Comparison of ENCODE assay signal across 16 mouse cellular contexts in genomic region chr8:66209553-66209952, GRCm38 (mm10).
"Had no signal": no experiment of that assay in that cellular context is flagged by ENCODE, and none has a peak within 500 bp of the region (broad histone marks: within the 10 kb centered on the region; RNA-seq: fewer than 3 reads in every experiment).

No protein-coding gene starts in this region.

- H3K27ac ChIP-seq: neural tube, embryonic 13.5 days; neural tube, embryonic 15.5 days; stomach, embryonic 15.5 days; stomach, postnatal 0 days had no signal

- H3K9ac ChIP-seq: neural tube, embryonic 13.5 days; neural tube, embryonic 15.5 days; stomach, embryonic 15.5 days had no signal

- H3K36me3 ChIP-seq: neural tube, embryonic 13.5 days; neural tube, embryonic 15.5 days; stomach, embryonic 15.5 days had no signal

- H3K27me3 ChIP-seq: neural tube, embryonic 13.5 days; neural tube, embryonic 15.5 days; stomach, embryonic 15.5 days had no signal

- DNase-seq: retina, postnatal 1 day; right cerebral cortex, adult 18-20 months; right cerebral cortex, postnatal 14 days; right cerebral cortex, postnatal 25 days; right cerebral cortex, postnatal 4 days; spleen, adult 18-20 months; thymus, adult 18-20 months; thymus, adult 2 months; thymus, postnatal 14 days; thymus, postnatal 25 days; thymus, postnatal 36 days; thymus, postnatal 4 days had no signal

- H3K9me3 ChIP-seq: neural tube, embryonic 13.5 days; neural tube, embryonic 15.5 days; stomach, embryonic 15.5 days had no signal

- H3K4me2 ChIP-seq: neural tube, embryonic 13.5 days; neural tube, embryonic 15.5 days; stomach, embryonic 15.5 days had no signal

- H3K4me1 ChIP-seq: neural tube, embryonic 13.5 days; neural tube, embryonic 15.5 days; stomach, embryonic 15.5 days had no signal

- H3K4me3 ChIP-seq: neural tube, embryonic 13.5 days; neural tube, embryonic 15.5 days; stomach, embryonic 15.5 days had no signal
